7 mouse cellular contexts compared by ENCODE assay signal in genomic region chr1:89606612-89607011, GRCm38 (mm10).
DNase-seq lines count a peak whose midpoint lies in the region; TF ChIP-seq lines count a peak whose summit lies in the region.

No protein-coding gene starts in this region.

- DNase-seq in B cell, adult 2 months: peak; percentile 24 to 26
- peak; percentile 79 for DNase-seq in cerebellum, adult 9-10 months
- DNase-seq in frontal cortex, postnatal 25 days (ENCODE audit: low spot score in 2 of 2): peak; percentile 65 to 68
- peak; percentile 85 for DNase-seq in kidney, postnatal 10 days
- DNase-seq in lung, postnatal 36 days: peak; percentile 77
- peak; percentile 78 to 83 for DNase-seq in right cerebral cortex, postnatal 10 days (ENCODE audit: low spot score in 2 of 2)

- H3K4me1 ChIP-seq in ES-Bruce4 (ENCODE audit: control insufficient read depth, insufficient read depth, low read length): no peaks in the 10 kb centered on the region

- TF ChIP-seq EP300 in ES-Bruce4 (IDR thresholded peaks at IDR 0.05; ENCODE audit: insufficient read depth, low read depth, low read length): no peak

- H3K27me3 ChIP-seq in ES-Bruce4 (ENCODE audit: control insufficient read depth, insufficient read depth, low read length, poor library complexity, severe bottlenecking): no peaks in the 10 kb centered on the region

- no peaks in the 10 kb centered on the region for H3K9me3 ChIP-seq in ES-Bruce4 (replicated peaks; ENCODE audit: control insufficient read depth, insufficient read depth, low read length, poor library complexity, severe bottlenecking)

- TF ChIP-seq POLR2A in ES-Bruce4 (IDR thresholded peaks at IDR 0.05; ENCODE audit: insufficient read depth, low read length): no peak

- peak; percentile 97 for TF ChIP-seq CTCF in ES-Bruce4 (IDR thresholded peaks at IDR 0.05; ENCODE audit: low read depth, low read length)

- H3K27ac ChIP-seq in ES-Bruce4 (ENCODE audit: insufficient read depth, low read length): no peak overlapping the region

- no peaks in the 10 kb centered on the region for H3K36me3 ChIP-seq in ES-Bruce4 (ENCODE audit: control insufficient read depth, insufficient read depth, low read length, poor library complexity, severe bottlenecking)

- no peak overlapping the region for H3K9ac ChIP-seq in ES-Bruce4 (ENCODE audit: low read depth, poor library complexity, severe bottlenecking)

- no peak overlapping the region for H3K4me3 ChIP-seq in ES-Bruce4 (ENCODE audit: low read depth, low read length)

Comparison
In these comparisons a context has a peak if more than half of its experiments do, and no peak if none do; other contexts are left out.
1. DNase-seq: peak in every context shown above with its lines; median percentile 85 in kidney, postnatal 10 days; 80 in right cerebral cortex, postnatal 10 days; 79 in cerebellum, adult 9-10 months; 77 in lung, postnatal 36 days; 66 in frontal cortex, postnatal 25 days; 25 in B cell, adult 2 months.